Mouse (Mus musculus): ENCODE data around the gene Lgals8. TPM values are rescaled to one million over a fixed set of nuclear protein-coding genes. Genes with fewer than 3 reads are reported as not detected.

The Lgals8 gene
- polyA plus RNA-seq (2012; fragmentation: generic; extraction: Trizol), result 27.7 TPM

- no peak within 1 kb of the TSS for H3K4me2 ChIP-seq (ENCODE audit: low read depth)
- H3K79me2 ChIP-seq (ENCODE audit: control insufficient read depth, insufficient read depth), result peaks cover 4% of the 10 kb centered on the region
- no peaks in the 10 kb centered on the region for H3K27me3 ChIP-seq (ENCODE audit: control insufficient read depth, insufficient read depth, insufficient read length)
- no peak within 1 kb of the TSS for H3K4me3 ChIP-seq
- no peak for TF ChIP-seq MAX (IDR thresholded peaks at IDR 0.05; ENCODE audit: low read depth)
- no peak for TF ChIP-seq MYOD1 (IDR thresholded peaks at IDR 0.05; ENCODE audit: control insufficient read depth in 1 of 3, insufficient read length in 2 of 3, low read depth in 2 of 3)
- no peak for TF ChIP-seq POLR2AphosphoS2 (IDR thresholded peaks at IDR 0.05; ENCODE audit: insufficient read length, low read depth)
- TF ChIP-seq CEBPB (IDR thresholded peaks at IDR 0.05; ENCODE audit: insufficient read depth, poor library complexity, severe bottlenecking), result no peak
- TF ChIP-seq MYOG (IDR thresholded peaks at IDR 0.05; ENCODE audit: control insufficient read depth in 1 of 3, insufficient read depth in 1 of 3, insufficient read length in 2 of 3, low read depth in 2 of 3), result no peak
- TF ChIP-seq TCF3 (IDR thresholded peaks at IDR 0.05; ENCODE audit: insufficient read length, low read depth), result no peak
- TF ChIP-seq TCF12 (IDR thresholded peaks at IDR 0.05; ENCODE audit: insufficient read depth, poor library complexity, severe bottlenecking), result no peak
- TF ChIP-seq USF1 (IDR thresholded peaks at IDR 0.05; ENCODE audit: low read depth), result no peak
- TF ChIP-seq SRF (IDR thresholded peaks at IDR 0.05; ENCODE audit: control insufficient read depth, insufficient read length, low read depth), result no peak
- TF ChIP-seq REST (IDR thresholded peaks at IDR 0.05; ENCODE audit: insufficient read depth, insufficient read length), result no peak
- no peak for TF ChIP-seq POLR2A (IDR thresholded peaks at IDR 0.05; ENCODE audit: insufficient read length, low read depth)
- no peak for TF ChIP-seq E2F4 (IDR thresholded peaks at IDR 0.05; ENCODE audit: insufficient read depth)
- no peaks in the 10 kb centered on the region for H3K36me3 ChIP-seq (ENCODE audit: control insufficient read depth, insufficient read depth)
- H3ac ChIP-seq (ENCODE audit: control insufficient read depth, insufficient read length), result no peak within 1 kb of the TSS
These were observed at the start of gene Lgals8 for GRCm38 (mm10) chr13:12464844-12465243. Lgals8 (minus strand) TSS chr13:12464944.

- no peak overlapping the region for H3ac ChIP-seq (ENCODE audit: control insufficient read depth, insufficient read length)
- no peak for TF ChIP-seq REST (IDR thresholded peaks at IDR 0.05; ENCODE audit: insufficient read depth, insufficient read length)
- TF ChIP-seq MAX (IDR thresholded peaks at IDR 0.05; ENCODE audit: low read depth), result no peak
- TF ChIP-seq CEBPB (IDR thresholded peaks at IDR 0.05; ENCODE audit: insufficient read depth, poor library complexity, severe bottlenecking), result no peak
- no peak for TF ChIP-seq USF1 (IDR thresholded peaks at IDR 0.05; ENCODE audit: low read depth)
- TF ChIP-seq POLR2A (IDR thresholded peaks at IDR 0.05; ENCODE audit: insufficient read length, low read depth), result no peak
- TF ChIP-seq TCF3 (IDR thresholded peaks at IDR 0.05; ENCODE audit: insufficient read length, low read depth), result no peak
- TF ChIP-seq MYOD1 (IDR thresholded peaks at IDR 0.05; ENCODE audit: control insufficient read depth in 1 of 3, insufficient read length in 2 of 3, low read depth in 2 of 3), result no peak
- TF ChIP-seq POLR2AphosphoS2 (IDR thresholded peaks at IDR 0.05; ENCODE audit: insufficient read length, low read depth), result no peak
- TF ChIP-seq TCF12 (IDR thresholded peaks at IDR 0.05; ENCODE audit: insufficient read depth, poor library complexity, severe bottlenecking), result no peak
- TF ChIP-seq SRF (IDR thresholded peaks at IDR 0.05; ENCODE audit: control insufficient read depth, insufficient read length, low read depth), result no peak
- TF ChIP-seq E2F4 (IDR thresholded peaks at IDR 0.05; ENCODE audit: insufficient read depth), result no peak
- no peak for TF ChIP-seq MYOG (IDR thresholded peaks at IDR 0.05; ENCODE audit: control insufficient read depth in 1 of 3, insufficient read depth in 1 of 3, insufficient read length in 2 of 3, low read depth in 2 of 3)
- H3K79me2 ChIP-seq (ENCODE audit: control insufficient read depth, insufficient read depth), result no peaks in the 10 kb centered on the region
- H3K4me3 ChIP-seq, result no peak overlapping the region
- no peaks in the 10 kb centered on the region for H3K27me3 ChIP-seq (ENCODE audit: control insufficient read depth, insufficient read depth, insufficient read length)
- no peak overlapping the region for H3K4me2 ChIP-seq (ENCODE audit: low read depth)
- H3K36me3 ChIP-seq (ENCODE audit: control insufficient read depth, insufficient read depth), result no peaks in the 10 kb centered on the region
These were observed 46.6 kb upstream of the Lgals8 start for GRCm38 (mm10) chr13:12511189-12511965.

- H3K36me3 ChIP-seq (ENCODE audit: control insufficient read depth, insufficient read depth), result no peaks in the 10 kb centered on the region
- no peaks in the 10 kb centered on the region for H3K27me3 ChIP-seq (ENCODE audit: control insufficient read depth, insufficient read depth, insufficient read length)
- no peak overlapping the region for H3K4me2 ChIP-seq (ENCODE audit: low read depth)
- no peaks in the 10 kb centered on the region for H3K79me2 ChIP-seq (ENCODE audit: control insufficient read depth, insufficient read depth)
- H3ac ChIP-seq (ENCODE audit: control insufficient read depth, insufficient read length), result no peak overlapping the region
- H3K4me3 ChIP-seq, result no peak overlapping the region
- TF ChIP-seq SRF (IDR thresholded peaks at IDR 0.05; ENCODE audit: control insufficient read depth, insufficient read length, low read depth), result no peak
- TF ChIP-seq MYOG (IDR thresholded peaks at IDR 0.05; ENCODE audit: control insufficient read depth in 1 of 3, insufficient read depth in 1 of 3, insufficient read length in 2 of 3, low read depth in 2 of 3), result no peak
- no peak for TF ChIP-seq MAX (IDR thresholded peaks at IDR 0.05; ENCODE audit: low read depth)
- TF ChIP-seq USF1 (IDR thresholded peaks at IDR 0.05; ENCODE audit: low read depth), result no peak
- TF ChIP-seq TCF12 (IDR thresholded peaks at IDR 0.05; ENCODE audit: insufficient read depth, poor library complexity, severe bottlenecking), result no peak
- TF ChIP-seq POLR2AphosphoS2 (IDR thresholded peaks at IDR 0.05; ENCODE audit: insufficient read length, low read depth), result no peak
- TF ChIP-seq MYOD1 (IDR thresholded peaks at IDR 0.05; ENCODE audit: control insufficient read depth in 1 of 3, insufficient read length in 2 of 3, low read depth in 2 of 3), result no peak
- TF ChIP-seq REST (IDR thresholded peaks at IDR 0.05; ENCODE audit: insufficient read depth, insufficient read length), result no peak
- no peak for TF ChIP-seq TCF3 (IDR thresholded peaks at IDR 0.05; ENCODE audit: insufficient read length, low read depth)
- no peak for TF ChIP-seq POLR2A (IDR thresholded peaks at IDR 0.05; ENCODE audit: insufficient read length, low read depth)
- no peak for TF ChIP-seq CEBPB (IDR thresholded peaks at IDR 0.05; ENCODE audit: insufficient read depth, poor library complexity, severe bottlenecking)
- no peak for TF ChIP-seq E2F4 (IDR thresholded peaks at IDR 0.05; ENCODE audit: insufficient read depth)
These were observed 45.3 kb upstream of the Lgals8 start for GRCm38 (mm10) chr13:12510032-12510431.

GRCm38 (mm10) chr13:12507426-12507825, 42.7 kb upstream of the Lgals8 start:
- Histone ChIP-seq H3ac (ENCODE audit: control insufficient read depth, insufficient read length) (no peak overlapping the region), H3K79me2 (ENCODE audit: control insufficient read depth, insufficient read depth) (no peaks in the 10 kb centered on the region), H3K27me3 (ENCODE audit: control insufficient read depth, insufficient read depth, insufficient read length) (no peaks in the 10 kb centered on the region), H3K4me3 (no peak overlapping the region), H3K4me2 (ENCODE audit: low read depth) (no peak overlapping the region), H3K36me3 (ENCODE audit: control insufficient read depth, insufficient read depth) (no peaks in the 10 kb centered on the region)
- TF ChIP-seq POLR2AphosphoS2 (IDR thresholded peaks at IDR 0.05; ENCODE audit: insufficient read length, low read depth) (no peak), TCF12 (IDR thresholded peaks at IDR 0.05; ENCODE audit: insufficient read depth, poor library complexity, severe bottlenecking) (no peak), MYOD1 (IDR thresholded peaks at IDR 0.05; ENCODE audit: control insufficient read depth in 1 of 3, insufficient read length in 2 of 3, low read depth in 2 of 3) (no peak), TCF3 (IDR thresholded peaks at IDR 0.05; ENCODE audit: insufficient read length, low read depth) (no peak), USF1 (IDR thresholded peaks at IDR 0.05; ENCODE audit: low read depth) (no peak), MYOG (IDR thresholded peaks at IDR 0.05; ENCODE audit: control insufficient read depth in 1 of 3, insufficient read depth in 1 of 3, insufficient read length in 2 of 3, low read depth in 2 of 3) (no peak), E2F4 (IDR thresholded peaks at IDR 0.05; ENCODE audit: insufficient read depth) (no peak), CEBPB (IDR thresholded peaks at IDR 0.05; ENCODE audit: insufficient read depth, poor library complexity, severe bottlenecking) (no peak), MAX (IDR thresholded peaks at IDR 0.05; ENCODE audit: low read depth) (no peak), POLR2A (IDR thresholded peaks at IDR 0.05; ENCODE audit: insufficient read length, low read depth) (no peak), SRF (IDR thresholded peaks at IDR 0.05; ENCODE audit: control insufficient read depth, insufficient read length, low read depth) (no peak), REST (IDR thresholded peaks at IDR 0.05; ENCODE audit: insufficient read depth, insufficient read length) (no peak)

All from myocyte (in vitro differentiated cells).